Mouse (Mus musculus) CH12.LX (cell line): ENCODE data around the gene Casp4. TPM values are rescaled to one million over a fixed set of nuclear protein-coding genes. Genes with fewer than 3 reads are reported as not detected.

ENCODE experiments used
- polyA plus RNA-seq: library from polyadenylated mRNA; unstranded; fragments of >175 nt; gene quantifications from 2 replicates; pipeline ENCODE4 v1.2.1, GENCODE M21; 2012; ENCODE audit warnings: low read depth; ENCODE audit not compliant: insufficient read length
- total RNA-seq, 2 experiments: library from RNA; depleted of rRNA; stranded (reverse); fragments of 300-350 nt in 1 of 2; fragments of >200 nt in 1 of 2; gene quantifications; 2 replicates each; pipeline ENCODE4 v1.2.3; 2012 to 2014

The Casp4 gene
- total and polyA plus RNA-seq, 3 experiments: 83.7 to 182 (median 113) TPM

Other genes starting within 250 kb of the Casp4 start
- gene Casp1, start 10.3 kb upstream of the Casp4 start, total RNA-seq (2012; rRNA removed): 66.0 and 66.6 TPM in 2 replicates
- gene Casp1, start 10.3 kb upstream of the Casp4 start, total RNA-seq (2014; rRNA removed): 138 and 171 TPM in 2 replicates
- gene Casp1, start 10.3 kb upstream of the Casp4 start, polyA plus RNA-seq: 90.3 and 110 TPM in 2 replicates
- gene Casp12, start 36.6 kb downstream of the Casp4 start, total RNA-seq (2012; rRNA removed): 0.17 and 0.34 TPM in 2 replicates
- gene Casp12, start 36.6 kb downstream of the Casp4 start, total RNA-seq (2014; rRNA removed): not detected in 2 replicates
- not detected in 2 replicates for gene Casp12, start 36.6 kb downstream of the Casp4 start, polyA plus RNA-seq